8 mouse cellular contexts compared by ENCODE assay signal in the genomic region with DNA sequence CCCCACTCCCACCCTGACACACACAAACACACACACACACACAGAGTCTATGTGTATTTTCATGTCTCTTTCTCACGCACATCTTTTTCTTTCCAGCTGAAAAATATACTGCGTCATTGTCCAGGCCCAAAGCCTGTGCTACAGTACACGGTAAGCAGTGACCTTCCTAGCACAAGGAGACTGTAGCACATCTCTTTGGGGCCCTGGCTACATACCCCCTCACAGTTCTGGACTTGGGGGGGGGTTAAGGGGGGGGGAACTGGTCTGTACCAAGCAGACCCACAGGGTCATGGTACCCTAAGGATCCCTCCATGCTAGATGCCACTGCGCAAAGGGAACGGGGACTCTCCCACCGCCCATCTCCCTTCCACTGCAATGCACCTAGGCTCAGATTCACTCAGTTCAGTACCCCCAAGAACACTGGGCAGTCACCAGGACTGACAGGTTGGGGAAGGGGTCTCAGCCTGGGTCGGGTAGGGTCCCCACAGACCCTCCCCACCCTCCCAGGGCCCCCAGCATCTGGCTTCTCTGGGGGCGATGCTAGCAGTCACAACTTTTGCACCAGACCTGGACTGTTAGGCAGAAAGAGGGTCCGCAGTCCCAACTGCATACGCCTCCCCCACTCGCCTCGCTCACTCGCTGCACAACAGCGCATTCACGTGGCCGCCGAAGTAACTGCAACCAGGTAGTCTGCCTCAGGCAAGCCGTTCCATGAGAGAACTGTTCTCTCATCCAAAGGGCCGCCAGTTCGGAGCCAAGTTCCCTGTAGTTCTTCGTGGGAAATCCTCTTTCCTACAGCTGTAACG.
A peak's percentile ranks its signal among the peaks of the same experiment; 100 is the strongest.
DNase-seq lines count a peak whose midpoint lies in the region; ATAC-seq lines count a peak whose summit lies in the region.

No protein-coding gene starts in this region.

- H3K4me3 ChIP-seq in embryonic facial prominence, embryonic 14.5 days (ENCODE audit: low read depth, low read length): no peak overlapping the region
- no peak overlapping the region for H3K4me3 ChIP-seq in heart, embryonic 15.5 days
- H3K4me3 ChIP-seq in liver, embryonic 13.5 days (replicated peaks): no peak overlapping the region
- no peak overlapping the region for H3K4me3 ChIP-seq in neural tube, embryonic 14.5 days (ENCODE audit: low read depth, low read length)

- no peaks in the 10 kb centered on the region for H3K27me3 ChIP-seq in embryonic facial prominence, embryonic 14.5 days (replicated peaks; ENCODE audit: control insufficient read depth, insufficient read depth, low read length)
- H3K27me3 ChIP-seq in heart, embryonic 15.5 days: no peaks in the 10 kb centered on the region
- no peaks in the 10 kb centered on the region for H3K27me3 ChIP-seq in liver, embryonic 13.5 days
- no peaks in the 10 kb centered on the region for H3K27me3 ChIP-seq in neural tube, embryonic 14.5 days (ENCODE audit: control insufficient read depth, insufficient read depth, low read length)

- 16% methylated on average over 21 of the region's 22 CpGs for WGBS in embryonic facial prominence, embryonic 14.5 days
- WGBS in heart, embryonic 15.5 days: 21% methylated on average over 22 of the region's 22 CpGs
- WGBS in liver, embryonic 13.5 days (ENCODE audit: insufficient replicate concordance): 17% methylated on average over 22 of the region's 22 CpGs
- WGBS in neural tube, embryonic 14.5 days: 17% methylated on average over 22 of the region's 22 CpGs

- DNase-seq in CD4-positive, CD25-positive, alpha-beta regulatory T cell, adult 2 months (ENCODE audit: low read depth, low spot score): peak; percentile 62
- peak; percentile 81 for DNase-seq in embryonic facial prominence, embryonic 14.5 days (ENCODE audit: low spot score)
- DNase-seq in kidney, postnatal 10 days: peak; percentile 90
- DNase-seq in liver, embryonic 13.5 days: peak; percentile 19
- DNase-seq in testis, postnatal 10 days (ENCODE audit: low spot score): peak; percentile 92

- H3K4me2 ChIP-seq in embryonic facial prominence, embryonic 14.5 days (ENCODE audit: low read depth, low read length): no peak overlapping the region
- H3K4me2 ChIP-seq in heart, embryonic 15.5 days: no peak overlapping the region
- H3K4me2 ChIP-seq in liver, embryonic 13.5 days: no peak overlapping the region
- H3K4me2 ChIP-seq in neural tube, embryonic 14.5 days (ENCODE audit: low read depth, low read length): no peak overlapping the region

- H3K27ac ChIP-seq in embryonic facial prominence, embryonic 14.5 days (replicated peaks; ENCODE audit: low read depth, low read length): peak overlapping the region; percentile 67
- H3K27ac ChIP-seq in heart, embryonic 15.5 days: no peak overlapping the region; the same call in 1 of the 2 replicates
- H3K27ac ChIP-seq in liver, embryonic 13.5 days: no peak overlapping the region
- H3K27ac ChIP-seq in neural tube, embryonic 14.5 days (ENCODE audit: low read depth, low read length): peak overlapping the region; percentile 25; the same call in 1 of the 2 replicates

- H3K9ac ChIP-seq in embryonic facial prominence, embryonic 14.5 days (ENCODE audit: low read depth, low read length): no peak overlapping the region
- H3K9ac ChIP-seq in heart, embryonic 15.5 days: no peak overlapping the region
- no peak overlapping the region for H3K9ac ChIP-seq in liver, embryonic 13.5 days
- H3K9ac ChIP-seq in neural tube, embryonic 14.5 days (replicated peaks; ENCODE audit: low read depth, low read length): no peak overlapping the region

- H3K9me3 ChIP-seq in embryonic facial prominence, embryonic 14.5 days (ENCODE audit: control insufficient read depth, low read length): no peaks in the 10 kb centered on the region
- no peaks in the 10 kb centered on the region for H3K9me3 ChIP-seq in heart, embryonic 15.5 days (replicated peaks)
- H3K9me3 ChIP-seq in liver, embryonic 13.5 days (replicated peaks): no peaks in the 10 kb centered on the region
- no peaks in the 10 kb centered on the region for H3K9me3 ChIP-seq in neural tube, embryonic 14.5 days (ENCODE audit: control insufficient read depth, low read length)

- no peaks in the 10 kb centered on the region for H3K36me3 ChIP-seq in embryonic facial prominence, embryonic 14.5 days (ENCODE audit: control insufficient read depth, insufficient read depth, low read length)
- no peaks in the 10 kb centered on the region for H3K36me3 ChIP-seq in heart, embryonic 15.5 days
- H3K36me3 ChIP-seq in liver, embryonic 13.5 days: no peaks in the 10 kb centered on the region
- no peaks in the 10 kb centered on the region for H3K36me3 ChIP-seq in neural tube, embryonic 14.5 days (ENCODE audit: control insufficient read depth, insufficient read depth, low read length)

- peaks cover 23% of the 10 kb centered on the region for H3K4me1 ChIP-seq in embryonic facial prominence, embryonic 14.5 days (ENCODE audit: control insufficient read depth, insufficient read depth, low read length)
- H3K4me1 ChIP-seq in heart, embryonic 15.5 days (replicated peaks): peaks cover 2% of the 10 kb centered on the region; the same call in 1 of the 2 replicates
- H3K4me1 ChIP-seq in liver, embryonic 13.5 days (replicated peaks): no peaks in the 10 kb centered on the region
- peaks cover 9% of the 10 kb centered on the region for H3K4me1 ChIP-seq in neural tube, embryonic 14.5 days (ENCODE audit: control insufficient read depth, insufficient read depth, low read length)

- no peak for ATAC-seq in CD4-positive, CD25-positive, alpha-beta regulatory T cell, adult 4 months
- ATAC-seq in embryonic facial prominence, embryonic 14.5 days (ENCODE audit: low read depth): peak; percentile 56
- ATAC-seq in heart, embryonic 15.5 days (replicated peaks; ENCODE audit: insufficient number of reproducible peaks, insufficient read depth, low FRiP score, low read depth): peak; percentile 39; the same call in 1 of the 2 replicates
- ATAC-seq in liver, embryonic 13.5 days (ENCODE audit: low read depth): peak; percentile 15; the same call in 1 of the 2 replicates
- ATAC-seq in neural tube, embryonic 14.5 days (ENCODE audit: low read depth): peak; percentile 68

Comparison
In these comparisons a context has a peak if more than half of its experiments do, and no peak if none do; other contexts are left out.
1. DNase-seq: peak in every context shown above with its lines; median percentile 92 in testis, postnatal 10 days; 90 in kidney, postnatal 10 days; 81 in embryonic facial prominence, embryonic 14.5 days; 62 in CD4-positive, CD25-positive, alpha-beta regulatory T cell, adult 2 months; 19 in liver, embryonic 13.5 days.
2. H3K27ac ChIP-seq: peak in embryonic facial prominence, embryonic 14.5 days (single experiment) and neural tube, embryonic 14.5 days (single experiment); none in heart, embryonic 15.5 days (single experiment) and liver, embryonic 13.5 days (single experiment).